Mouse (Mus musculus): Measurements from ENCODE around the gene Ceacam3. TPM values are rescaled to one million over a fixed set of nuclear protein-coding genes. Genes with fewer than 3 reads are reported as not detected.

The Ceacam3 gene
- polyA plus RNA-seq, 1 experiment from 2014 or later: not detected

DNA sequence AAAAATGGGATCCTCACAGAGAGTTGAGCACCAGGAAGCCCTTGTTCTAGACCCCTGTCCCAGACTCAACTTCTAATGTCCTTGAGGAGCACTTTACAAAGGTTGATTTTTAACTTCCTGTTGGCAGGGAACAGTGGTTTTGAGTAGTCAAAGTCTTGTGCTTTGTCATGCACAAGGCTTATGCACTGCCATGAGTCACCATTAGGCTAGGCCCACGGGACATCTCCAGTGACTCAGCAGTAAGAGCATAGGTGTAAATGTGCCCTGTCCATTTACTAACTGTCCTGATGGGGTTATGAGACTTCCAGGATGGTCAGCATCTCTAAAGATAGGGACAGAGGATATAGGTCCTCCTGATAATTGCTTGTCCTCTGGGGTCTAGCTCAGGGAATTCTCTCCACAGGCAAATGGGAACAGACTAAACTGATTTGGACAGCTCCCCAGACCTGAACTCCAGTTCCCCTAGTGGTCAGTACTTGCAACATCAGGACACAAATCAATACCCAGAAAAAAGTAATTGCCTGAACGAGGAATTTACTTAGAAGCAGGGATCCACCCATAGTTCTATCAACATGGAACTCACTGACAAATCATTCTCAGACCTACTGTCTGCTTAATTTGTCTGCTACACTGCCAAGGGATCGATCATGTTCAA lies 55.6 kb downstream of the Ceacam3 start:
- 68% methylated on average over 3 of the region's 3 CpGs for WGBS
- H3K4me3 ChIP-seq (replicated peaks; ENCODE audit: low read depth, low read length): no peak overlapping the region
- no peaks in the 10 kb centered on the region for H3K4me1 ChIP-seq (ENCODE audit: control insufficient read depth, insufficient read depth, low read length)
- H3K4me2 ChIP-seq (ENCODE audit: low read length): no peak overlapping the region
- no peak overlapping the region for H3K27ac ChIP-seq (replicated peaks; ENCODE audit: low read depth, low read length)
- no peaks in the 10 kb centered on the region for H3K36me3 ChIP-seq (ENCODE audit: control insufficient read depth, insufficient read depth, low read length)
- peaks cover 18% of the 10 kb centered on the region; the same call in 1 of the 2 replicates for H3K9me3 ChIP-seq (ENCODE audit: control insufficient read depth, low read length)
- DNase-seq: no peak
- H3K9ac ChIP-seq (replicated peaks; ENCODE audit: low read length): no peak overlapping the region
- no peaks in the 10 kb centered on the region for H3K27me3 ChIP-seq (ENCODE audit: control insufficient read depth, insufficient read depth, low read length)
- no peak for ATAC-seq (ENCODE audit: low FRiP score, low TSS enrichment)

Other genes with a start within 250 kb of the Ceacam3 start
- 0.16 and 0.30 TPM in 2 replicates for gene Ptgir, start 243.8 kb upstream of the Ceacam3 start, polyA plus RNA-seq (2014; fragmentation: Nextera tagmentation; extraction: Ambion mirVana)
- gene Calm3, start 226.2 kb upstream of the Ceacam3 start, polyA plus RNA-seq (2014; fragmentation: Nextera tagmentation; extraction: Ambion mirVana): 494 and 652 TPM in 2 replicates
- 115 and 116 TPM in 2 replicates for gene Pnmal2, start 205.6 kb upstream of the Ceacam3 start, polyA plus RNA-seq (2014; fragmentation: Nextera tagmentation; extraction: Ambion mirVana)
- gene Pnmal1, start 190.6 kb upstream of the Ceacam3 start, polyA plus RNA-seq (2014; fragmentation: Nextera tagmentation; extraction: Ambion mirVana): 60.8 and 69.8 TPM in 2 replicates
- gene Gm42372, start 167.2 kb upstream of the Ceacam3 start, polyA plus RNA-seq (2014; fragmentation: Nextera tagmentation; extraction: Ambion mirVana): 6.4 and 8.7 TPM in 2 replicates
- 3.1 and 4.5 TPM in 2 replicates for gene Ccdc8, start 157.6 kb upstream of the Ceacam3 start, polyA plus RNA-seq (2014; fragmentation: Nextera tagmentation; extraction: Ambion mirVana)
- 112 and 118 TPM in 2 replicates for gene Ppp5c, start 122.4 kb upstream of the Ceacam3 start, polyA plus RNA-seq (2014; fragmentation: Nextera tagmentation; extraction: Ambion mirVana)
- 1.5 and 4.6 TPM in 2 replicates for gene Hif3a, start 87.9 kb upstream of the Ceacam3 start, polyA plus RNA-seq (2014; fragmentation: Nextera tagmentation; extraction: Ambion mirVana)
- gene Psg16, start 76.2 kb upstream of the Ceacam3 start, polyA plus RNA-seq (2014; fragmentation: Nextera tagmentation; extraction: Ambion mirVana): 4.3 and 4.9 TPM in 2 replicates
- 0.04 TPM in 1 of 2 replicates, not detected in the other for gene Psg29, start 53.2 kb downstream of the Ceacam3 start, polyA plus RNA-seq (2014; fragmentation: Nextera tagmentation; extraction: Ambion mirVana)